In the genomic region with DNA sequence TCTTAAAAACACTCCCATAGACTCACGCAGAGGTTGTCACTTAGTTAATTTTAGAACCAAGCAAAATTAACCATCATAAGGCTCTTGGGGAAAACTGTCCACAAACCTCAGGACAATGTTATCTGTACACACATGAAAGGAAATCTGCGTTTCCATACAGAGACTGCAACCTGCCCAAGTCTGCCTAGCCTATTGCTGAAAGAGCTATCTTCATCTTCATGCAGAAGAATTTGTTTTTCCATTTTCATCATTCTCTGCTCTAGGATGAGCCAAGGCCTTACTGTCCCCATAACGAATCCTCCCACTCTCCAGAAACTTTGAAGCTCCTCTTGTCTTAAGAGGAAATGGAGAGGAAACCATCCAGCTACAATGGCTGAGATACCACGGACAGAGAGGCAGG, we compare ENCODE assay signal across 37 mouse cellular contexts. TPM values are rescaled to one million over a fixed set of nuclear protein-coding genes. Genes with fewer than 3 reads are reported as not detected.
"Had no signal": no experiment of that assay in that cellular context is flagged by ENCODE, and none has a peak within 500 bp of the region (broad histone marks: within the 10 kb centered on the region; RNA-seq: fewer than 3 reads in every experiment).

No protein-coding gene starts in this region.

- H3K4me2 ChIP-seq: embryonic facial prominence, embryonic 12.5 days; embryonic facial prominence, embryonic 13.5 days; embryonic facial prominence, embryonic 15.5 days; forebrain, embryonic 12.5 days; forebrain, embryonic 13.5 days; heart, embryonic 11.5 days had no signal

- H3K36me3 ChIP-seq: embryonic facial prominence, embryonic 10.5 days; embryonic facial prominence, embryonic 12.5 days; embryonic facial prominence, embryonic 13.5 days; embryonic facial prominence, embryonic 15.5 days; forebrain, embryonic 10.5 days; forebrain, embryonic 12.5 days; heart, embryonic 10.5 days had no signal

- H3K9ac ChIP-seq: embryonic facial prominence, embryonic 12.5 days; embryonic facial prominence, embryonic 13.5 days; embryonic facial prominence, embryonic 15.5 days; forebrain, embryonic 12.5 days; forebrain, embryonic 13.5 days; forebrain, postnatal 0 days had no signal

- H3K9me3 ChIP-seq: embryonic facial prominence, embryonic 10.5 days; embryonic facial prominence, embryonic 12.5 days; embryonic facial prominence, embryonic 13.5 days; embryonic facial prominence, embryonic 15.5 days; forebrain, embryonic 10.5 days; forebrain, embryonic 12.5 days; forebrain, embryonic 13.5 days; heart, embryonic 10.5 days had no signal

- H3K4me1 ChIP-seq: embryonic facial prominence, embryonic 12.5 days; embryonic facial prominence, embryonic 15.5 days; heart, embryonic 10.5 days had no signal

- DNase-seq: cerebellum, adult 18-20 months; cerebellum, adult 2 months; cerebellum, adult 8-10 months; cerebellum, adult 9-10 months; cerebellum, adult 9-11 months; cerebellum, postnatal 10 days; cerebellum, postnatal 14 days; cerebellum, postnatal 25 days; cerebellum, postnatal 36 days; embryo, embryonic 11 days; forebrain, postnatal 0 days; gastrocnemius, adult 2 months; gastrocnemius, postnatal 10 days; gastrocnemius, postnatal 14 days; gastrocnemius, postnatal 25 days; gastrocnemius, postnatal 36 days; heart, adult 18-20 months had no signal

- H3K27me3 ChIP-seq: embryonic facial prominence, embryonic 12.5 days; embryonic facial prominence, embryonic 13.5 days; embryonic facial prominence, embryonic 15.5 days; forebrain, embryonic 12.5 days; forebrain, embryonic 13.5 days had no signal

- H3K27ac ChIP-seq: embryonic facial prominence, embryonic 10.5 days; embryonic facial prominence, embryonic 12.5 days; embryonic facial prominence, embryonic 13.5 days; embryonic facial prominence, embryonic 15.5 days; forebrain, embryonic 10.5 days; forebrain, embryonic 12.5 days; forebrain, embryonic 13.5 days; gastrocnemius, adult 2 months; heart, embryonic 10.5 days had no signal

- ATAC-seq: forebrain, embryonic 13.5 days; forebrain, embryonic 14.5 days; forebrain, embryonic 16.5 days; forebrain, postnatal 0 days had no signal

- H3K4me3 ChIP-seq: embryonic facial prominence, embryonic 10.5 days; embryonic facial prominence, embryonic 12.5 days; embryonic facial prominence, embryonic 13.5 days; embryonic facial prominence, embryonic 15.5 days; erythroblast, embryonic 14.5 days; forebrain, embryonic 10.5 days; forebrain, embryonic 12.5 days; forebrain, embryonic 13.5 days; gastrocnemius, adult 2 months; heart, embryonic 10.5 days had no signal

RNA-seq across cellular contexts. Expression of gene Gm3646, which starts 19.8 kb away (rescaled TPM):
- total RNA-seq: common myeloid progenitor, adult 5-6 weeks; forebrain, postnatal 0 days; gastrocnemius, adult 18-20 months; gastrocnemius, adult 8-10 months; granulocyte monocyte progenitor cell, adult 5-6 weeks had no signal
- polyA plus RNA-seq: cerebellum, adult 2 months; cortical plate, adult 2 months; embryonic facial prominence, embryonic 10.5 days; embryonic facial prominence, embryonic 11.5 days; embryonic facial prominence, embryonic 12.5 days; embryonic facial prominence, embryonic 13.5 days; embryonic facial prominence, embryonic 15.5 days; erythroblast, embryonic 14.5 days; forebrain, embryonic 10.5 days; forebrain, embryonic 12.5 days; forebrain, embryonic 13.5 days; forebrain, embryonic 14.5 days; forebrain, embryonic 16.5 days; forebrain, postnatal 0 days; frontal cortex, adult 2 months; gonadal fat pad, adult 2 months had no signal
